Mouse (Mus musculus): Measurements from ENCODE around the gene Noc4l.

Noc4l gene

GRCm38 (mm10) chr5:110608941-110609340 lies 44.3 kb downstream of the Noc4l start:
- DNase-seq (ENCODE audit: low spot score) = no peak

- no peak for DNase-seq (ENCODE audit: low spot score)
Observed at GRCm38 (mm10) chr5:110608336-110608735, 44.9 kb downstream of the Noc4l start.

GRCm38 (mm10) chr5:110607767-110608166 lies 45.5 kb downstream of the Noc4l start:
- no peak for DNase-seq (ENCODE audit: low spot score)

- no peak for DNase-seq (ENCODE audit: low spot score)
Observed at GRCm38 (mm10) chr5:110605531-110606221, 47.5 kb downstream of the Noc4l start.

DNA sequence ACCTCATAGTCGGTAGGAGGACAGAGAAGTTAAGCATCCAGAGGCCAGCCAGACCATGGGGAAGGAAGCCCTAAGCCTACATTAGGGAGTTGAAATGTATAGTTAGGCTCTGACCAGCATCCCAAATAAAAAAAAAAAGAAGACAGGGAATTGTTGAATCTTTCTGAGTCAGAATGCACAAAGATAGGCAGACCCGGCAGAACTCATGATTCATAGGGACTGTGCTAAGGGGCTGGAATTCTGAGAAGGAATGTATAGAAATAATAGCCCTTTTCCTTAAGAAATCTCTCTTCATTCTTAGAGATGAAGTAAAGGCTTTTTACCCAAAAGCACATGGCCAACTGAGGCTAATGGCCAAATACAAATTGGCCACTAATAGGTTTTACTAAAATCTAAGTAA lies 48.9 kb downstream of the Noc4l start:
- no peak for DNase-seq (ENCODE audit: low spot score)

DNA sequence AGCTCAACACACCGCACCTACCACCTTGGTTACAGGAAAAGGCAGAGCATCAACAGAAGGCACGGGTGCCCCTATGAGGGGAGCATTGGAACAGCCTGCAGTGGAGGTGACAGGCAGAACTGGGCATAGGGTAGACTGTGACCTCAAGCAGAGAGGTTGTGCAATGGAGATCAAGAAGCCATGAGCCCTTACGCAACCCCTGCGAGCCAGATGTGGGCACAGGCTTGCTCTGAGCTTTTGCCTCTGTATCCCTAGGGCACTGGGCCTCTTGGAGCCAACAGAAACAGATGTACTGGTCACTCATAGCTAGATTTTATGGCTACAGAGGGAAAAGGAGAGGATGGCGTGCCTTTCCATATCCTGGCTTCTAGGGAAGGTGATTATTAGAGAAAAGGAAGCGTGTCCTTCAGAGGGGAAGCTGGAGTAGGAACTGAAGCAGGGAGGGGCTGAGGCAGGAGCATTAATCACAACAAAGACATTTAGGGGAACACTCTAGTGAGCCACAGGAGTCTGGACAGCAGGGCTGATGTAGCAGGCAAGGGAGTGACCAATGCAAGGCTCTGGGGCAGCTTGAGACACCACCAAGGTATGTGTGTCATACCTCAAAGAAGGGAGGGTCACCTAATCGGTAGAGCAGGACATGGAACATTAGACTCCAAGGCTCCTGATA lies 50.1 kb downstream of the Noc4l start:
- DNase-seq (ENCODE audit: low spot score) = no peak
